Mouse (Mus musculus): ENCODE data around the gene Gm7356.
"Not testable (repeated sequence)": the region's sequence is repeated elsewhere in the genome, so short reads cannot be mapped to it uniquely, and the experiment has no call there.

DNA sequence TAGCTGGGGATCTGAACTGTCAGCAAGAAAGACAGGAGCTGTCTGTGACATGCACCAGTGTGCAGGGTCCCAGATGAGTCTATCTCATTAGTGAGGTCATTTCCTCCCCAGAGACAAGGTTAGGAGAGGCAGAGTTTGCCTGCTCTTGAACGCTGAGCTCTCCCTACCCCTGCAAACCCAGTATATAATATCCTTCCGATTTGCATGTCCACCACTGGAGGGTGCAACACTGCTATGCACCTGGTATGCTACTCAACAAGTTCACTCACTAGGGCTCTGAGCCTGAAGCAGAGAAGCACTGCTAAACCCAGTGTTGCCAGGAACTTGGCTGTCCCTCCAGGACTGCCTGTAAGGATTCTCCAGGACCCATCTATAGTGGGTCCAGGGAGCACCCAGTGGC lies 10.1 kb downstream of the Gm7356 start:
- TF ChIP-seq GATA1 (IDR thresholded peaks at IDR 0.05; ENCODE audit: borderline replicate concordance, low read length); FLI1 (IDR thresholded peaks at IDR 0.05; ENCODE audit: low read length): not testable (repeated sequence)

Data from megakaryocyte, embryonic 14.5 days (primary cell).